Mouse (Mus musculus): ENCODE measurements around the gene Ccdc30. TPM values are rescaled to one million over a fixed set of nuclear protein-coding genes. Genes with fewer than 3 reads are reported as not detected.

Ccdc30 gene
- 9.8 and 10.3 TPM in 2 replicates for polyA plus RNA-seq (2012; rRNA removed)

GRCm38 (mm10) chr4:119415072-119415753 lies at the start of gene Ccdc30:
Ccdc30 (minus strand) TSS chr4:119415521.

GRCm38 (mm10) chr4:119422294-119422964 lies 7.1 kb upstream of the Ccdc30 start, which contains the start of the genes Ppcs and Zmynd12:
Ppcs (minus strand) TSS chr4:119422420.
Zmynd12 (plus strand) TSS chr4:119422814.

GRCm38 (mm10) chr4:119320131-119320830 lies 95.0 kb downstream of the Ccdc30 start, which contains the start of gene Ppih:
Ppih (minus strand) TSS chr4:119320546.

GRCm38 (mm10) chr4:119294415-119295133 lies 120.7 kb downstream of the Ccdc30 start, which contains the start of gene Ybx1:
Ybx1 (minus strand) TSS chr4:119294604.

Other genes with a start within 250 kb of the Ccdc30 start
- gene Zfp691, start 241.3 kb downstream of the Ccdc30 start, polyA plus RNA-seq (2012; rRNA removed) = 6.8 and 8.7 TPM in 2 replicates
- gene Ermap, start 225.5 kb downstream of the Ccdc30 start, polyA plus RNA-seq (2012; rRNA removed) = 0.85 and 1.5 TPM in 2 replicates
- gene Svbp, start 220.2 kb downstream of the Ccdc30 start, polyA plus RNA-seq (2012; rRNA removed) = 151 and 155 TPM in 2 replicates
- gene Tmem269, start 197.3 kb downstream of the Ccdc30 start, polyA plus RNA-seq (2012; rRNA removed) = 0.43 and 0.93 TPM in 2 replicates
- gene AU022252, start 182.8 kb downstream of the Ccdc30 start, polyA plus RNA-seq (2012; rRNA removed) = 12.0 and 16.6 TPM in 2 replicates
- 28.5 and 56.8 TPM in 2 replicates for gene P3h1, start 182.6 kb downstream of the Ccdc30 start, polyA plus RNA-seq (2012; rRNA removed)
- gene Cldn19, start 160.1 kb downstream of the Ccdc30 start, polyA plus RNA-seq (2012; rRNA removed) = 0.98 and 1.4 TPM in 2 replicates
- 750 and 835 TPM in 2 replicates for gene Ybx1, start 120.9 kb downstream of the Ccdc30 start, polyA plus RNA-seq (2012; rRNA removed)
- 71.5 and 83.2 TPM in 2 replicates for gene Ppih, start 95.0 kb downstream of the Ccdc30 start, polyA plus RNA-seq (2012; rRNA removed)
- 10.9 and 12.3 TPM in 2 replicates for gene Ppcs, start 6.9 kb upstream of the Ccdc30 start, polyA plus RNA-seq (2012; rRNA removed)
- gene Zmynd12, start 7.3 kb upstream of the Ccdc30 start, polyA plus RNA-seq (2012; rRNA removed) = 0.33 and 0.34 TPM in 2 replicates
- 14.6 and 15.4 TPM in 2 replicates for gene Rimkla, start 77.1 kb upstream of the Ccdc30 start, polyA plus RNA-seq (2012; rRNA removed)
- 33.8 and 35.5 TPM in 2 replicates for gene Foxj3, start 121.5 kb upstream of the Ccdc30 start, polyA plus RNA-seq (2012; rRNA removed)
- 9.1 and 9.2 TPM in 2 replicates for gene Frg2f1, start 124.0 kb upstream of the Ccdc30 start, polyA plus RNA-seq (2012; rRNA removed)
- gene Guca2a, start 222.2 kb upstream of the Ccdc30 start, polyA plus RNA-seq (2012; rRNA removed) = not detected in 2 replicates
- 0.10 TPM in 1 of 2 replicates, not detected in the other for gene Guca2b, start 243.4 kb upstream of the Ccdc30 start, polyA plus RNA-seq (2012; rRNA removed)